Mouse (Mus musculus) gastrocnemius, adult 18-20 months (tissue): ENCODE data around the gene R3hdm4. TPM values are rescaled to one million over a fixed set of nuclear protein-coding genes. Genes with fewer than 3 reads are reported as not detected.
A peak's percentile ranks its signal among the peaks of the same experiment; 100 is the strongest.

Source experiments
- DNase-seq: peaks from one replicate; pipeline ENCODE4 v3.0.0; 2021; ENCODE audit warnings: low spot score
- long read RNA-seq, 2 experiments: library from polyadenylated mRNA; stranded (forward); transcript quantifications; one replicate each; pipeline ENCODE4 v2.0.0; 2021
- total RNA-seq, 2 experiments: library from RNA; stranded (reverse); gene quantifications; 2 replicates each; pipeline ENCODE4 v1.2.3; 2021

The R3hdm4 gene
- 100 to 1,000 TPM; 114 to 115 TPM for total RNA-seq
- long read RNA-seq, experiment 1, transcript R3hdm4-201 (8 exons, 1,898 nt), result major isoform, 187 of 211 reads
- long read RNA-seq, experiment 1, partial matches to known transcripts, result 10 of 211 reads
- long read RNA-seq, experiment 1, other reads (novel, unspliced or antisense), result 14 of 211 reads
- long read RNA-seq, experiment 2, transcript R3hdm4-201 (8 exons, 1,898 nt), result major isoform, 141 of 174 reads
- long read RNA-seq, experiment 2, partial matches to known transcripts, result 12 of 174 reads
- long read RNA-seq, experiment 2, other reads (novel, unspliced or antisense), result 21 of 174 reads

GRCm38 (mm10) chr10:79920958-79921535, at the start of gene R3hdm4:
Gene R3hdm4, minus strand, starts transcription at chr10:79921208.
- DNase-seq, result no peak

DNA sequence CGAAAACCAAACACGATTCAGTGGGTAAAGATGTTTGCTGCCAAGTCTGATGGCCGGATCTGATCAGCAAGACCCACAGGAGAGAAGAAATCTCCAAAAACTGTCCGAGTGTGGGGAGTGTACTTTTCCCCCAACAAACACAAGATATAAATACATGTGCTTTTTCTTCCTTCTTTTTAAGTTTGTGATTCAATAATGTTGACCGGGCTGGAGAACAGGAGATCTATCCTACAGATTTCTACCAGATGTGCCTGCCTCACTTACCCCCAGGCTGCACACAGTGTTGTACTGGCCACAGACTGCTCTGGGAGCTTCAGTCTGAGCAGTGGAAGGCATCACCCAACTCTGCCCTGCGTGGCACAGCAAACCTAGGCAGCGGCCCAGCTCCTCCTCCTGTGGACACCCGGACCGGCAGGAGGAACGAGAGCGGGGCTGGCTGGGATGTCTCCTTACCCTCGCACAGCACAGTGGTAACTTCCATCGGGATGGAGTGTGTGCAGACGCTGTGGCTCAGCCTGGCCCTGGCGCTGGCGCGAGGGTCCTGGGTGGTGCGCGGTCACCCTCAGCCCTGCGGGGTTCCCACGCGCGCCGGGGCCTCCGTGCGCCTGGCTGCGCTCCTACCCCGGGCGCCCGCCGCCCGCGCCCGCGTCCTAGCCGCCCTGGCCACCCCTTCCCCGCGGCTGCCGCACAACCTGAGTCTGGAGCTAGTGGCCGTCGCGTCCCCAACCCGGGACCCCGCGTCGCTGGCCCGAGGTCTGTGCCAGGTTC, 49.6 kb upstream of the R3hdm4 start, which contains the start of gene Grin3b:
Gene Grin3b (plus strand): TSS at position 301 of the 768 bp plus-strand sequence.
- DNase-seq, result no peak

- no peak for DNase-seq
Observed at GRCm38 (mm10) chr10:79969124-79969568, 48.1 kb upstream of the R3hdm4 start.

DNA sequence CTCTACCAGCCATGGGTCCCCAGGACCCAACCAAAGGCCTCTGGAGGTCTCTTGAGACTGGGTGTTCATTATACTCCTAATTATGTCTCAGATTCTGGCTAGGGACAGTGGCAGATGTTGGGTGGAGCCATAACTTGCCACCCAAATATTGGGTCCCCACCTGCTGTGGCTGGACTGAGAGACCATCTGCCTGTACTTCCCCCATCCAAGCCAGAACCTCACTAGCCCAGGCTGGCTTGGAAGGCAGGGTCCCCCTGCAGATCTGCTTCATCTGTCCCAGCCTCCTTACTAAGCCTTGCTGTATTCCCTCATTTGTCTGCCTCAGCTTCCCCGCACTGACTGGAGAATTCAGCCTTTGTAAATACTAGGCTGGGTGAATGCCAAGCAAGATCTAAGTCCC, 47.2 kb upstream of the R3hdm4 start:
- DNase-seq, result no peak

GRCm38 (mm10) chr10:79966886-79967400, 45.9 kb upstream of the R3hdm4 start:
- no peak for DNase-seq

- DNase-seq, result no peak
Observed at GRCm38 (mm10) chr10:79965325-79965724, 44.3 kb upstream of the R3hdm4 start.

DNA sequence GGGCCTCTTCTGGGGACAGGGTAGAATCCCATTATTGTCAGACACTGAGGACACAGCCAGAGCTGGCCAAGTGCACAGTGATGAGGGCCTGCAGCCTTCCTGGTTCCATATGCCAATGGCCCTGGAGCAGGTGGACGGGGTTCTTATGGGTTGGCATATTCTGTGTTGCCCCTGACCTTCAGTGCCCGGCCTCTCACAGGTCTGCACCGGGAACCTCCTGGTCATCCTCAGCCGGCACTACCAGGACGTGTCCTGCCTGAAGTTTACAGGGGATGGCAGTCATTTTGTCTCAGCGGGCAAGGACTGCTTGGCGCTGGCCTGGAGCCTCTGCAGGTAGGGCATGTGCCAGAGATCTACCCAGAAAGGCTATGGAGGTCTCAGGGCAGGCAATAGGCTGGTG, 43.7 kb upstream of the R3hdm4 start:
- DNase-seq, result no peak

DNA sequence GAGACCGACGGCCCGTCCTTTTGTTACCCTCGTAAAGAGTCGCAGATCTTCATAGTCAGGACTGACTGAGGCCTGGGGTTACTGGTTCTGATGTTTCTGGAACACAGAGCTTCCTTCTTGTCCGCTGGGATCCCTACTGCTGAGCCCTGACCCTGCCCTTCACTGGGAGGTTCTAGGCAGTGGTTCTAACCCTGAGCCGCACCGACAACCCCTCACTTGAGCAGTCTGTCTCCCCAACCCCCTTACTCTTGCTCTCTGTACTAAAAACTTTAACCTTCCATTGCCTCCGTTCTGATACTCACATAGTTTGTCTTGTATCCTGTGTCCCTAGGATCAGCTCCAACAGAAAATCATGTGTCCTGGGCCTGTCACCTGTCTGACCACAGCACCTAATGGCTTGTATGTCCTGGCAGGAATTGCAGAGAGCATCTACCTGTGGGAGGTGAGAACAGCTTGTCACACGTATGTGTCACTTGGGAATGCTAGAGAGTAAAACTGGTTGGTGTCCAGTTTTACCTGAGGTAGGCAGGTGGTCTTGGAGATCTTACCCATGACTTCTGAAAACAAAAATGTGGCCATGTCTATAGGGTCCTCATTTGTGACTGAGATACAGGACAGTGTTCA, 39.8 kb upstream of the R3hdm4 start:
- DNase-seq, result no peak

DNA sequence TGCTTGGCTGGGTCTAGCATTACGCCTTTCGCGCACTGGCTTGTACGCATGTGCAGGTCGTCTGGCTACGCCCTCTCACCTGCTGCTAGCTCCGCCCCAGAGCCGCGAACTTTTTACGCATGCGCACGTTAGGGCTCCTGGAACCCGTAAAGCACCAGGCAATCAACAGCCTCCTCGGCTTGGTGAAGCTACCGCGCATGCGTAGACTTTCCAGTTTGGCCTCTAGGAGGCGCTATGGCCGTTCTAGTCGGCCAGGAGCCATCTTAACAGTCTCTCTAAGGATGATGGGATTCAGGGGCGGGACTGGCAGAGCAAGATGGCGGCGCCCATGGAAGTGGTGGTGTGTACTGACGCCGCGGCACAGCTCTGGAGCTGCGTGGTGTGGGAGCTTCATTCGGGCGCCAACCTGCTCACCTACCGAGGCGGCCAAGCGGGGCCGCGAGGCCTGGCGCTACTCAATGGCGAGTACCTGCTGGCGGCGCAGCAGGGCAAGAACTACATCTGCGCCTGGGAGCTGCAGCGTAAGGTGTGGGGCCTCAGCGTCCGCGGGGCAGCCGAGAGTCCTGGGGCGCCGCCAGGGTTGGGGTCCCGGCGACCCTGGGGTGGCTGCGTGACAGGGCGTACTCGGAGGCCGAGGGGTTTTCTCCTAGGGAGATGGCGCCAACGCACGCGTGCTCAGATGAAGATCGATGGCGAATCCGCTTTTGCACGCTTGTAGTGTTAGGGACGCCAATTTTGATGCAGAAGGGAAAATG, 39.0 kb upstream of the R3hdm4 start, which contains the start of gene Wdr18:
Gene Wdr18 (plus strand): TSS at position 306 of the 755 bp plus-strand sequence.
- DNase-seq, result peak; percentile 100

- DNase-seq, result peak; percentile 58
Observed at GRCm38 (mm10) chr10:79959412-79959811, 38.4 kb upstream of the R3hdm4 start.

DNA sequence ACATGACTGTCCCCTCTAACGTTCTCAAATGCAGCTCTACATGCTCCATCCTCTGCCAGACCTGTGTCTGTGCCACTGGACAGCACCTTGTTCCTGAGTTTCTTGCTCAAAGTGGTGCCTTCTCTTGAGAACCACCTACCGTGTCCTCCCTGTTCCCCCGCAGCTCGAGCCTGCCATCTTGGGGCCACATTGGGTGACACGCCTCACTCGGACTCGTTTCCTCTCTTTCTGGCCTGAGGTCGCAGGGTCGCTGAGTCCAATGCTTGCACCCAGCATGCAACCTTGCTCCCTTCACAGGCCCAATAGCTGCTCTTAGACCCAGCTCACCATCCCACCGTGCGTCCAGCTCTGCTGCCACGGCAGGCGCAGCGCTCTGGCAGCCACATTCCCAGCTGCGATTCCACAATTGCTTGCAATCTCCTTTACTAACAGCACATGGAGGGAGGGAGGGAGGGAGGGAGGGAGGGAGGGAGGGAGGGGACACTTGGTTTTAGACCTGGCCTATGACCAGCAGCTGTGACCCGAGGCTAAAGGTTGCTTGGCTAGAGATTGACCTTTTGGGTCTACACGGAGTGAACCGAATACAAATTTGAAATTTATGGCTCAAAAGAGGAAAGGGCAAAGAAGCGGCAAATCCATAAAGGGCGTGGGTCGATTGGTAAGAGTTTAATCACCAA, 37.3 kb upstream of the R3hdm4 start:
- DNase-seq, result peak; percentile 88

- no peak for DNase-seq
Observed at GRCm38 (mm10) chr10:79956643-79957154, 35.7 kb upstream of the R3hdm4 start.

DNA sequence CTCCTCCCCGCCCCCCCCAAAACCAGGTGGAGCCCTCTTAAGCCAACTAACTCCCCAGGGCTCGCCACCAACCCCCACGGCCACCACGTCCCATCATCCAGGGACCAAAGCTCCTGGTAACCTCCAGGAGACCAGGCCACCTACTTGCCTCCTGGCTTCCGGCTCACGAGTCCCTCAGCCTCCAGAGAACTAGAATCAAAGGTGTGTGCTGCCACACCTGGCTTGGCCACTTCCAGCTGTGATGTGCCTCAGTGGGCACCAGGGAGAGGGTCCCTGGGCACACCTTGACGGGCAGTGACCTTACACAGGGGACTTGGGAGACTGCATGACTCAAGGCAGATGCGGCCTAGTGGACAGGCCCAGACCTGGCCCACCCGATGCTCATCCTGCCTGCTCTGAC, 34.7 kb upstream of the R3hdm4 start:
- no peak for DNase-seq

GRCm38 (mm10) chr10:79953946-79954345, 32.9 kb upstream of the R3hdm4 start:
- no peak for DNase-seq

DNA sequence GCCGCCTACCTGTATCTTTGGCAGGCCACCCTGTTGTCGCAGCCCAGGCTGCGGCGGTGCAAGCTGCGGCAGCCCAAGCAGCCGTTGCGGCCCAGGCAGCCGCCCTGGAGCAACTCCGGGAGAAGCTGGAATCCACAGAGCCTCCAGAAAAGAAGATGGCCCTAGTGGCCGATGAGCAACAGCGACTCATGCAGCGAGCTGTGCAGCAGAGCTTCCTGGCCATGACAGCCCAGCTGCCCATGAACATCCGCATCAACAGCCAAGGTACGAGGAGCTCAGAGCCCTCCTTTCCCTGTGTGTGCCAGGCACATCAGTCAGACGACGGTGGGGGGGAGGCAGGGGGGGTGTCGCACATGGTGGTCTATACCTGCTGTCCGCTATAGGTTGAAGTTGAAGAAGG, 29.7 kb upstream of the R3hdm4 start:
- no peak for DNase-seq

GRCm38 (mm10) chr10:79949873-79950272, 28.9 kb upstream of the R3hdm4 start:
- no peak for DNase-seq

GRCm38 (mm10) chr10:79947502-79947901, 26.5 kb upstream of the R3hdm4 start:
- DNase-seq, result no peak

- DNase-seq, result no peak
Observed at GRCm38 (mm10) chr10:79946752-79947322, 25.8 kb upstream of the R3hdm4 start.

DNA sequence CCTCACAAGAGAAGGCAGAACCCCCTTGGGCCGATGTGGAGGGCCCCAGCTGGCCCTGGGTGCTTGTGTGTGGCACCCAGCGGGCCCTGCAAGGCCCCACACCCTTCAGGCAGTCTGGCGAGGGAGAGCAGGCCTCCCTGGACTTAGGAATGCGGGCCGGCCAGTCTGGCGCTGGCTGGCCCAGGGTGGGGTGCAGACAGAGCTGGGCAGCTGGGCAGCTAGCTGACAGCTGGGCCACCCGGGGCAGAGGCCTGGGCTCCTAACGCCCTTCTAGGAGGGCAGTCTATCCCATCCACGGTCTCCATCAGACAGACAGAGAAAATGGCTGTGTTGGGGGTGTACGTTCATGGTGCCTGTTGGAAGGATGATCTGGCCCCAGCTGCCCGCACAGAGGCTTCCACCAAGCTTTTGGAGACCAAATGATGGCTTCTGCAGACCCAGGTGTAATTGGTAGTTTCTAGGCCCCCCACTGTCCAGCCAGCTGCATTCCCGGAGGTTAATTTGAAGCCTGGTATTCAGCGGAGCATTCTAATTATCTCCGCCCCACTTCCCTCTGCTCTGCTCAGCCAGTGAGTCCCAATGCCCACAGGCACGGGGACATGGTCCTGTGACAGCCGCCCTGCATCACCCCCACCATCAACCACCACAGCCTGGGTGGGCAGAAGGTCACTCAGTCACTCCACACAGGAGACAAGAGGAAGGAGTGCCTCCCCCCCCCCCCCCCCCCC, 24.7 kb upstream of the R3hdm4 start:
- DNase-seq, result no peak
